Mouse (Mus musculus): Measurements from ENCODE around the gene Lamtor2.

The Lamtor2 gene

DNA sequence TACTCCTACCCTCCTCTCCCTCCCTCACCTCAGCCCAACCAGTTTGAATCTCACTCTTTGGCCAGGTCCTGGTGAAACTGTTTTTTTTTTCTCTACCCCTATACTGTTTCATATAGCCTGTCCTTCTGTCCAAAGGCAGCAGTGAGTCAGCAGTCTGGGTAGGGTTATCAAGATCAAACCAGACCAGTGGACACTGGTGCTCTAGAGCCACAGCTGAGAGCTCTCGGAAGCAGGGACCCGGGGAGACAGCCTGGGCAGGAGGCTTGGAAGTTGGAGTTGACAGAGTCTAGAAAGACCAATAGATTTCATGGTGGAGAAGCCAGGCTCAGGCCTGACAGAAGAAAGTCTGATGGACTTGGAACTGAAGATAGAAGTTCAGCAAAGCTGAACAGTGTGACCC lies 15.7 kb upstream of the Lamtor2 start:
- DNase-seq (ENCODE audit: low spot score in 2 of 2) = no peak

DNA sequence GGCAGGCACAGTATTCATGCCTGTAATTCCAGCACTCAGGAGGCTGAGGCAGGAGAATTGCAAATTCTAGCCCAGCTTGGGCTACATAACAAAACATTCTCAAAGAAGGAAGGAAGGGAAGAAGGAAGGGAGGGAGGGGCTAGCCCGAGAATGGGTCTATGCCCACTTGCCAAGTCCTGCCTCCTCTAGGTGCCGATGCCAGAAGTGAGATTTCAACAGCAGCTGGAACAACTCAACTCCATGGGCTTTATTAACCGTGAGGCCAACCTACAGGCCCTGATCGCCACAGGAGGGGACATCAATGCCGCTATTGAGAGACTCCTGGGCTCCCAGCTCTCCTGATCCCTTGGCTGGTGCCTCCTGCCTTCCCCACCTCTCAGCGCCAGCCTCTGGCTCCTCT lies 15.0 kb upstream of the Lamtor2 start:
- DNase-seq (ENCODE audit: low spot score in 2 of 2) = no peak

DNA sequence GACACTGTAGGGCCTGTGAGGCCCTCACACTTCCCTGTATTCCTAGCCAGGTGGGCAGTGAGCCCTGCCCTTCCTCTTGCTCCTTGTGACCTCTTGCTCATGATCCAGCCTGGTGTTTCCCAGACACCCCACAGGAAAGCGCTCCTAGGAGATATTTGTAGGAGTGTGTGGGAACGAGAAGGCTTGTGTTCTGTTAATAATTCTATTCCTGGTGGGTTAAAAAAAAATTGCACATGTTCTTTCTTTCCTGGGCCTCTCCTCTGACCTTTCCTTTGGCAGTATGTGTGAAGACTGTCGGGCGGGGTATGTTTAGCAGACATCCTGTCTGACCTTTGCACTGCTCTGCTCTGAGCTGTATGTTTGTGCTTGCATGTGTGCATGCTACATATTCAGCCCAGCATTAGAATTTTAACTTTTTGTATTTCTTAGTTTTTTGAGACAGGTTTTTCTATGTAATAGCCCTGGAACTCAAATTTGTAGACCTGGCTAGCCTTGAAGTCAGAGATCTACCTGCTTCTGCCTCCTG lies 13.7 kb upstream of the Lamtor2 start:
- DNase-seq (ENCODE audit: low spot score in 2 of 2) = no peak

- DNase-seq (ENCODE audit: low spot score in 2 of 2) = no peak
Measured at GRCm38 (mm10) chr3:88566116-88566515, 13.2 kb upstream of the Lamtor2 start.

DNA sequence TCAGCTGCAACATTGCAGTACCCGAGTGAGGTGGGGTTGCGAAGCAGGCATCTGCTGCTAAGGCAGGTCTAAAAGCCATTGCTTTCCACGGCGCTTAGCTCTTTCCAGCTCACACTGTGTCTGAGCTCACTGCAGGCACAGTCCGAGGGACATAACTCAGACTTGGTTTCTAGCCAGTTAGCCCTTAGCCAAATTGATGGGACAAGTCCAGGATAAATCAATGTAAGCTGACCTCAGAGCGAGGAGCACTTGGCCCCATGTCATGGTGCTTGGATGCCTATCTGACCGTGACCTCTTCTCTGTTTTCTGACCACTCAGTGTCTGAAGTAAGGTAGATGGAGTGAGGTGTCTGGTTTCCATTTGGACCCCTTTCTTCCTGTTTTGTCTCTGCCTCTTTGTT lies 11.1 kb upstream of the Lamtor2 start:
- no peak for DNase-seq (ENCODE audit: low spot score in 2 of 2)

GRCm38 (mm10) chr3:88563442-88563841 lies 10.6 kb upstream of the Lamtor2 start:
- no peak for DNase-seq (ENCODE audit: low spot score in 2 of 2)

- no peak for DNase-seq (ENCODE audit: low spot score in 2 of 2)
Measured at GRCm38 (mm10) chr3:88561989-88562388, 9.1 kb upstream of the Lamtor2 start.

- DNase-seq (ENCODE audit: low spot score in 2 of 2) = no peak
Measured at GRCm38 (mm10) chr3:88559596-88559995, 6.7 kb upstream of the Lamtor2 start.

DNA sequence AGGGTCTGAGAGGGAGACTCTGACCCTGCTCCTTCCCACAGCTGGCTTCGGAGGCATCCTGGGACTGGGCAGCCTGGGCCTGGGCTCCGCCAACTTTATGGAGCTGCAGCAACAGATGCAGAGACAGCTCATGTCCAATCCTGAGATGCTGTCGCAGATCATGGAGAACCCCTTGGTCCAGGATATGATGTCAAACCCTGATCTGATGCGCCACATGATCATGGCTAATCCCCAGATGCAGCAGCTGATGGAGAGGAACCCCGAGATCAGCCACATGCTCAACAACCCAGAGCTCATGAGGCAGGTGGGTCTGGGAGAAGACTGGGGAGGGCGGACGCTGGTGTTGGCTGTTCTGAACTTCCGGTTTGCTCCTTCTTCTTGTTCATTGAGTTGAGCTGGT lies 3.7 kb upstream of the Lamtor2 start:
- DNase-seq (ENCODE audit: low spot score in 2 of 2) = no peak

GRCm38 (mm10) chr3:88555731-88556130 lies 2.9 kb upstream of the Lamtor2 start:
- no peak for DNase-seq (ENCODE audit: low spot score in 2 of 2)

GRCm38 (mm10) chr3:88555069-88555605 lies 2.3 kb upstream of the Lamtor2 start:
- DNase-seq (ENCODE audit: low spot score in 2 of 2) = no peak

DNA sequence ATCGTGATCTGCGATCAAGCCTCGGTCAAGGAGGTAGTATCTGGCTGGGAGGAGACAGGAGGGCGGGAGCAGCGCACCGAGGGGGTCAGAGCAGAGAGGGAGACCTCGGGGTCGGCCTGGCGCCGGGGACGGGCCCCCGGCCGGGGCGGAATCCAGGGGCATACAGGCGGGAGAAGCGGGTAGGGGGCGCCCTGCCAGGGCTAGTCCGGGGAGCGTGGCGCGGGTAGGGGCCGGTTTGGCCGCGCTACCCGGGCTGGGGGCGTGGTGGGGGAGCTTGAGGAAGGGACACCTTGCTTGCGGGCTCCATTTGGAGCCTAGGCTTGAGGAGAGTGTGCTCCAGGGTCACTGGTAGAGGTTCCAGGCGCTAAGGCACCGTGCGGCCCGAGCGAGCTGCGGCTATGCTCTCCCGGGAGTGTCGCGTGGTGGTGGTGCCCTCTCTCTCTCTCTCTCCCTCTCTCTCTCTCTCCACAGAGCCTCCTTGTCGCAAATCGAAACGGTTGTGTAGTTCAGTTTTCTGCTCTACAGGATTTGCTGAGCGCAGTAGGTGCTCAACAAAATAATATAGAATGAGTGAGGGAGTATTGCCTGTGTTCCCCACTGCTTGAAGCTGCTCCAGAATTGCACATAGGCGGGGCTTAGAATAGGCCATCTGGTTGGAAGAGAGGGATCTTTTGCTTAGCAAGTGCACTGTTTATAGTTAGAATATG lies 1.2 kb upstream of the Lamtor2 start:
- DNase-seq (ENCODE audit: low spot score in 2 of 2) = peak in 1 of 2 experiments; percentile 29

DNA sequence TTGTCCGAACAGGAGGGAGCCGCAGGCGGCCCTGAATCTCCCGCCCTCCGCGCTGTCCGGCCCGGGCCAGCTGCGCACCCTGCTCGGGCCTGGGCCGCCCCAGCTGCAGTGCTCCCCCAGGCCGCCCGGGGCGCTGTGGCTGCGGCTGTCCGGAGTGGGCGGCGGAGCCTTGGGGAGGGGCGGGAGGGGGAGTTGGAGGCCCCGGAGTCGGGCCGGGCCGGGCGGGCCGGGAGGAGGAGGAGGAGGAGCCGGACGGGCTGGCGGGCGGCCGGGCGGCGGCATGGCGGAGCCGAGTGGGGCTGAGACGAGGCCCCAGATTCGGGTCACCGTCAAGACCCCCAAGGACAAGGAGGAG lies 628 bp upstream of the Lamtor2 start, which contains the start of gene Ubqln4:
Ubqln4 (plus strand) TSS at position 234 of the 355 bp plus-strand sequence.
- DNase-seq (ENCODE audit: low spot score in 2 of 2) = peak; percentile 68 to 78

- DNase-seq (ENCODE audit: low spot score in 2 of 2) = no peak
Measured at GRCm38 (mm10) chr3:88552082-88552645, 710 bp downstream of the Lamtor2 start.

- no peak for DNase-seq (ENCODE audit: low spot score in 2 of 2)
Measured at GRCm38 (mm10) chr3:88551586-88551985, 1.3 kb downstream of the Lamtor2 start.

DNA sequence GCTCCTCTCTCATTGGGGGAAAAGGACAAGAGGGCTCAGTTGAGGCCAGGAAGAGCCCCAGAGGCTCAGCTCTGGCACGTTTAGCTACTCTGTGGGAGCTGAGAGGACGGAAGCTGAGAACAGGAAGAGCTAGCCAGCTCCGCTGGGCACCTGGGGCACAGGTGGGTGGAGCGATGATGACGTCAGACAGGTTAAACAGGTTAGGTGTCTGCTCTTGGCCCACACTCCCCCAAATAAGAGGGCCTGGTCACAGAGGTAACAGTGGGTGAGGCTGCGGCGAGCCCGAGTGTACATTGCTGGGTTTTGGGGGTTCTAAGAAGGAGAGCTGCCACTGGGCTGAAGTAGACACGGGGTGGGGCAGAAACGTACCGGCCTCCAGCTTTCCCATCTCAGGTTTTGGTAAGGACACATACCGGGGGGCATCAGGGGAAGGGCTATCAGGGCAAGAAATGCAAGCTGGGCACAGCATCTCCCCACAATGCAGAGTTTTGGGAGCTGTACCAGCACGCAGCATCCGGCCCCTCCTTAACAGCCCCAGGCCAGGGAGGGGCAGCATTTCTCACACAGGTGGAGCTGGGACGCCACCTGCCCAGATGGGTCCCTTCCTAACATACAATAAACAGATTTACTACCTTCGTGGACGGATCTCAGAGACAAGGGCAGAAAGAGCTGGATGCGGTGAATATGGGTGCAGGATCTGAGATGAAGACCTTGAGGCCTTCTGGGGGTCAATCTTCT lies 4.5 kb downstream of the Lamtor2 start, which contains the start of gene Rab25:
Rab25 (minus strand) TSS at position 121 of the 738 bp plus-strand sequence.
- no peak for DNase-seq (ENCODE audit: low spot score in 2 of 2)

GRCm38 (mm10) chr3:88546674-88547418 lies 6.0 kb downstream of the Lamtor2 start:
- no peak for DNase-seq (ENCODE audit: low spot score in 2 of 2)

DNA sequence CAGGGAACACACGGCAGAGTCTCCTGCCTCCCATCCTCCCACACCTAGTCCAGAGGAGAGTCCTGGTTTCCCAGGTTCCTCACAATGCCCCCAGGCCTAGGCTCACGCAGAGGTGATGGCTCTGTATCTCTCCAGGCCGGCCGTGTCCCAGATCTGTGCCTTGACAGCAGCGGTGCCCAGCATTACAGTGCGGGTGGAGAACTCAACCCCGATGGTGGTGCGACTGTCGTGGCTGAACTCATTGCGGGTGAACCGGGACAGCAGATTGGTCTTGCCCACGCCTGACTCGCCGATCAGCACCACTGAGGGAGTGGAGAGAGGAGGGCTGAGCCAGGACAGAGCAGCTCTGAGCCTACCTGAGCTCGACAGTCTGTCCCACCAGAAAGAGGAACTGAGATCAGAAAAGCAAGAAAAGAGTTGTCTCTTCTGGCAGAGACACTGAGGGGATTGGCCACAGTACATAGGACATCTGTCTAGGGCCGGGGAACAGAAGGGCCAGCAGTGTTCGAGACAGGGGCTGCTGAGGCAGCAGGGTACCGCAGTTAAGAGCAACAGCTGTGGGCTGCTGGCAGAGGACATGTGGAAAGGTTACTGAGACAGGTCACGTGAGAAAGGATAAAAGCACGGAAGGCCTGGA lies 7.8 kb downstream of the Lamtor2 start:
- no peak for DNase-seq (ENCODE audit: low spot score in 2 of 2)

GRCm38 (mm10) chr3:88544514-88544913 lies 8.4 kb downstream of the Lamtor2 start:
- DNase-seq (ENCODE audit: low spot score in 2 of 2) = no peak

- no peak for DNase-seq (ENCODE audit: low spot score in 2 of 2)
Measured at GRCm38 (mm10) chr3:88543651-88544410, 9.0 kb downstream of the Lamtor2 start.

Data from frontal cortex, postnatal 14 days (tissue).